Mouse (Mus musculus) limb, embryonic 15.5 days (tissue): ENCODE data around the gene Ppp1r17. TPM values are rescaled to one million over a fixed set of nuclear protein-coding genes. Genes with fewer than 3 reads are reported as not detected.

Experiments used
- ATAC-seq: fragments of 200-750 bp; cut with Nextera tagmentation; 2 replicates; pipeline ENCODE4 v1.8.0; 2017; ENCODE audit warnings: low read depth, moderate TSS enrichment; ENCODE audit not compliant: insufficient number of reproducible peaks, low FRiP score, low TSS enrichment
- H3K27ac ChIP-seq: fragments of 300-500 bp; sonication (generic); 2 replicates; pipeline ENCODE4 v1.5.1; 2015; ENCODE audit warnings: moderate library complexity, mild to moderate bottlenecking, inconsistent platforms
- H3K27me3 ChIP-seq: fragments of 300-500 bp; sonication (generic); 2 replicates; pipeline ENCODE4 v1.6.1; 2015; ENCODE audit warnings: inconsistent platforms
- H3K36me3 ChIP-seq: fragments of 300-500 bp; sonication (generic); 2 replicates; pipeline ENCODE4 v1.6.1; 2015; ENCODE audit warnings: inconsistent platforms
- H3K4me1 ChIP-seq: fragments of 300-500 bp; sonication (generic); 2 replicates; pipeline ENCODE4 v1.6.1; 2015; ENCODE audit warnings: inconsistent platforms
- H3K4me2 ChIP-seq: fragments of 300-500 bp; sonication (generic); 2 replicates; pipeline ENCODE4 v1.6.1; 2015; ENCODE audit warnings: mild to moderate bottlenecking, inconsistent platforms
- H3K4me3 ChIP-seq: fragments of 300-500 bp; sonication (generic); 2 replicates; pipeline ENCODE4 v1.5.1; 2015; ENCODE audit warnings: mild to moderate bottlenecking, inconsistent platforms
- H3K9ac ChIP-seq: fragments of 300-500 bp; sonication (generic); 2 replicates; pipeline ENCODE4 v1.6.1; 2015; ENCODE audit warnings: inconsistent platforms
- H3K9me3 ChIP-seq: fragments of 300-500 bp; sonication (generic); 2 replicates; pipeline ENCODE4 v1.6.1; 2016; ENCODE audit warnings: inconsistent platforms
- WGBS: fragments of 180-500 bp; shearing (Covaris S2); methylation state at CpG from one replicate; pipeline ENCODE4 v1.1.7; 2015; 5-methylcytosine and 5-hydroxymethylcytosine counted together
- polyA plus RNA-seq: library from polyadenylated mRNA; unstranded; fragments of >200 nt; fragmentation: Nextera tagmentation; extraction: Ambion mirVana; gene quantifications from 2 replicates; pipeline ENCODE4 v1.2.1, GENCODE M21; 2015

Gene Ppp1r17
- polyA plus RNA-seq, result not detected in 2 replicates

DNA sequence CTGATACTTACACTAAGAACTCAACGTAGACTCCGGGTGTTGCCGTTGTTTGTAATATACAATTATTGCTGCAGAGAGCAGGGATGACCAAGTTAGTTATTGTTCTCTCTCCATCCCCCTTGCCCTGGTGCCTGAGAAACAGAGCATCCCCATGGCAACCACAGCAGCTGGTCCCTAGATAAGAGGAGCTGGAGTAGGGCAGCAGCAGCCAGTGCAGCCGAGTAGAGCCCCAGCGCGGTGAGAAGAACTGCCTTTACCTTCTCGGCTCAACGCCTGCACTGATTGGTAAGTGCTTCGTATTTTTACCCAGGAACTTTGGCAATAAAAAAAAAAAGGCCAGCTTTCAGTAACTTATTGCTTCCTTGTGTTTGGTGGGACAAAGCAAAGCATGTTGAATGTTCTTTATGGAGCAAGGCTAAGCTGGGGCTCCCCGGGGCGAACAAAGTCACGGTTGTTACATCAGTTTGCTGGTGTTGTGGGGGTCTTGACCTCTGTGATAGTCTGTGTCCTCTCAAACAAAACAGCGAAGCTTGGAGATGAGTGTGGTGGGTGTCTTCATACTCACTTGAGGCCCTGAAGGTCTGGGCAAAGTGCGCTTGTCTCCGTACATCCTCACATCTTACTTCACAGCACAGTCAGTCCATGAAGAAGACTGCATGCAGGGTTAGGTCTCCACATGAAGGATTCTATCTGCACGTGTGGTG lies at the start of gene Ppp1r17:
Gene Ppp1r17 (plus strand): TSS at position 207 of the 704 bp plus-strand sequence.
- Histone ChIP-seq H3K27ac (no peak within 1 kb of the TSS), H3K4me1 (no peaks in the 10 kb centered on the region), H3K4me2 (no peak within 1 kb of the TSS), H3K36me3 (no peaks in the 10 kb centered on the region), H3K9me3 (no peaks in the 10 kb centered on the region), H3K27me3 (no peaks in the 10 kb centered on the region), H3K9ac (no peak within 1 kb of the TSS), H3K4me3 (no peak within 1 kb of the TSS)
- no peak for ATAC-seq
- 68% methylated on average over 16 of the region's 16 CpGs for WGBS

DNA sequence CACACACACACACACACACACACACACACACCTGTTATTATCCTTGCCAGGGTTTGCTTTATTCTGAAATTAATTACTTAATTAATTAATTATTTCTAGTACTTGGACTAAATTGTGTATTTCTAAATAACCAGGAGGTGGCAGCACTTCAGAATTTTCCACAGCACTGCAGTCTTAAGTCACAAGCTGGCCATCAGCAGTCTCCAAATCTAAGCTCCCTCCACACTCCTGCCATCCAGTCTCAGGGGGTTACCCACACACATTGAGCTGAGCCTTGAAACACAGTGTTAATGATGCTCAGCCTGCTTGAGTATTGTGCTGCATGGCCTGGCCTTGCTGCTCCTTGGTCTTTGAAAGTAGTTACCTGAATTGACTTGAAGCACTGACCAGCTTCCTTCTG lies 44.3 kb upstream of the Ppp1r17 start:
- Histone ChIP-seq H3K36me3 (no peaks in the 10 kb centered on the region), H3K9me3 (no peaks in the 10 kb centered on the region), H3K9ac (no peak overlapping the region), H3K27ac (no peak overlapping the region), H3K4me1 (no peaks in the 10 kb centered on the region), H3K27me3 (no peaks in the 10 kb centered on the region), H3K4me2 (no peak overlapping the region), H3K4me3 (no peak overlapping the region)
- no peak for ATAC-seq

DNA sequence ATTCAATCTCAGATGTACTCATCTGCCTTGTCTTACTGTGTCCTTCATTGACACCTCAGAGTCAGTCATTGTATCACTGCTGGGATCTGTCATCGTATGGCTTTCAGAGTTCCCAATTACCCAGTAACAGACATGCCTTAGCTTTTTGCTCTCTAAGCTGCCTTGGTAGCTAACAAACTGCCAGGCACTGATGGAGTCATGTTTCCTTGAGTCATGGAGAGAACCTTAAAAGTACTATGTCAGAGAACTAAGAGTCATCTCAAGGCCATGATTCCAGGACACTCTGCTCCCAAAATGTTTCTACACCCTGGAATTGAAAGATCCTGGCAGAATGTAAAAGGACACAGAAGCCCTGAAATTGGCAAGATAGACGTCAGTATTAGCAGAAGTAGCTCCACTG lies 37.5 kb upstream of the Ppp1r17 start:
- no peak for ATAC-seq
- no peaks in the 10 kb centered on the region for H3K9me3 ChIP-seq
- H3K4me3 ChIP-seq, result no peak overlapping the region
- H3K36me3 ChIP-seq, result no peaks in the 10 kb centered on the region
- no peaks in the 10 kb centered on the region for H3K27me3 ChIP-seq
- no peaks in the 10 kb centered on the region for H3K4me1 ChIP-seq
- 66% methylated on average over 2 of the region's 2 CpGs for WGBS
- no peak overlapping the region for H3K4me2 ChIP-seq
- no peak overlapping the region for H3K27ac ChIP-seq
- no peak overlapping the region for H3K9ac ChIP-seq

DNA sequence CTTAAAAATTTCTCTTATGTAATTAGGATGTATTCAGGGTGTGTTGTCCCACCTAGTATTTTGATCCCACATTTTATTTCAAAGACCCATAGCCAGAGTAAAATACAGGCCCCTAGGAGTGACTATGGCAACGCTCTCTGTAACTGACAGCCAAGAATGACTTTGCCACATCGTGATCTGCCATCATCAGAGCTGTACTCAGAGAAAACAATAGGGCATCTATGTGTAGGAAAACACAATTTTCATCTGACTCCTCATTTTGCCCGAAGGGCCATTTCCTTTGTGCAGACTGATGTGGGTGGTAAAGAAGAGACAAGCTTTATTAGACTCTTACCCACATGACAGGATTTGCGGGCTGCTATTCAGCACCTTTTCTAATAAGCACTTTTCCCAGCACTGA lies 8.6 kb upstream of the Ppp1r17 start:
- 75% methylated on average over 4 of the region's 4 CpGs for WGBS

DNA sequence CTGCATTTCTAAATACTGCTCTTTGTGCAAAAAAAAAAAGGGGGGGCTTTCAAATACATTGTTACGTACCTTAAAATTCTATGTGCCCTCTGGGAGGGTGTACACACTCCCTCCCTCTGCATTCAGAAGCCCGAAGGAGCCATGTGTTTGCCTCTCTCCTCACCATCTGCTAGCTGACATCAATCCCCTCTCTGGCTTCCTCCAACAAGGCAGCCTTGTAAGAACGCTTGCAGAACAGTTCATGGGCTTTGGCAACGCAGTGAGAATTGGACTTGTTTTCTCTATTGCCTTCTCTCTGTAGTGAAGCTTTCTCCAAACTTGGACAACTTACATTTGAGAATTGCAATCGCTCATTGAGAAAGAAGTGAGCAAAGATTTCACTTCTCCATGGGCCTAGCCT lies 4.9 kb upstream of the Ppp1r17 start:
- Histone ChIP-seq H3K27me3 (no peaks in the 10 kb centered on the region), H3K36me3 (no peaks in the 10 kb centered on the region), H3K9ac (no peak overlapping the region), H3K27ac (no peak overlapping the region), H3K4me2 (no peak overlapping the region), H3K4me1 (no peaks in the 10 kb centered on the region), H3K9me3 (no peaks in the 10 kb centered on the region), H3K4me3 (no peak overlapping the region)
- WGBS, result 52% methylated on average over 5 of the region's 5 CpGs
- ATAC-seq, result no peak

More for the DNA sequence above, 8.6 kb upstream of the Ppp1r17 start:
- Histone ChIP-seq H3K9ac (no peak overlapping the region), H3K27me3 (no peaks in the 10 kb centered on the region), H3K4me3 (no peak overlapping the region), H3K4me2 (no peak overlapping the region), H3K36me3 (no peaks in the 10 kb centered on the region), H3K4me1 (no peaks in the 10 kb centered on the region), H3K27ac (no peak overlapping the region), H3K9me3 (no peaks in the 10 kb centered on the region)
- ATAC-seq, result no peak

DNA sequence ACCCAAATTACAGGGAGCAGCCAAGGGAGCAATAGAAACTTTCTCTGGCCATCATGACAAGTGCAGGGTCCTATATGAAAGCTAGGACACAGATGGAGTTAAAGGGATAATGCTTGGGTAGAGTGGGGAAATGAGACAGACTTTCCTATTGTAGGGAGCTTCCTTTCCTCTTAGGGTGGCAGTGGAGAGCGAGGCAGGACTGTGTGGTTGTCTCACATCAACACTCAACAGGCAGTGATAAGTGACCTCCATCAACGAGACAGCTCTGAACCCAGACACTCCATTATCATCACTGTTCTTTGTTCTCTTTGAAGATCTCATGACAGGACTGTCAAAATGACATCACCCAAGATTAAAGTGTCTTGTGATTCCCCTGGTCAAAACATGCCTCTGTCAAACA lies 2.3 kb downstream of the Ppp1r17 start:
- Histone ChIP-seq H3K9ac (no peak overlapping the region), H3K9me3 (no peaks in the 10 kb centered on the region), H3K4me2 (no peak overlapping the region), H3K4me1 (no peaks in the 10 kb centered on the region), H3K36me3 (no peaks in the 10 kb centered on the region), H3K27me3 (no peaks in the 10 kb centered on the region), H3K27ac (no peak overlapping the region), H3K4me3 (no peak overlapping the region)
- no peak for ATAC-seq
- WGBS, result 66% methylated on average over 2 of the region's 2 CpGs

DNA sequence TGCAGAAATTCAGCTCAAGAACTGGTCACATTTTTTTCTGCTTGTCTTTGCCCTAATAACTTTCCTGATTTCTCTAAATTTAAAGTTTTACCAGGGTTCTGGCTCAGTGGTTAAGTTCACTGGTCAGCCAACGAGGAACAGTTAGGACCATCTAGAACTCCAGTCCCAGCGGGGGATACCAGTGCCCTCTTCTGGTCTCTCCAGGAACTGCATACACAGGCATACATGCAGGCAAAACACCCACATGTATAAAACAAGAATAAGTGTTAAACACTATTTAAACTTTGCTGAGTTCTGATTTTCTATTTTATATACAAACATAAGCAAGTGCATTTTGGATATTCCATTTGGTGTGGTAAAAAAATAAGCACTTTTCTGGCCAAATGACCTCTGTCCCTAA lies 8.2 kb downstream of the Ppp1r17 start:
- Histone ChIP-seq H3K4me3 (no peak overlapping the region), H3K4me1 (no peaks in the 10 kb centered on the region; the same call in 1 of the 2 replicates), H3K9ac (no peak overlapping the region), H3K36me3 (no peaks in the 10 kb centered on the region), H3K4me2 (no peak overlapping the region), H3K9me3 (no peaks in the 10 kb centered on the region), H3K27me3 (no peaks in the 10 kb centered on the region), H3K27ac (no peak overlapping the region)
- no peak for ATAC-seq
- 63% methylated on average over 2 of the region's 2 CpGs for WGBS

DNA sequence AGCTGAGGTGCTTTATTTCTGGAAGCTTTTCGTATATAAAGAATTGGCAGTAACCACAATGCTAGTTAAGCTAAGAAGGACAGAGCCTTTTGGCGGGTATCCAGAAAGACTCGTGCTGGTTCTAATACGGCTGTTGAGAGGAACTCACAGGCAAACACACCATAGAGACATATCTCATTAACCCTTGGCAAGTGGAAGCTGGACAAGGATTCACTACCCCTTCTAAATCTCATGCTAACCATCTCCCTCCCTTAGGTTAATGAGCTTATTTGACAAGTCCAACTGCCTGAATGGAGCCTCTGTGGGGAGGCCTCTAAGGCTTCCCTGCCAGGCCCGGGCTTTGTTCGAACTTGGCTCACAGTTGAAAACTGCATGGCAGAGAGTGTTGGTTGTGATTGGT lies 10.0 kb downstream of the Ppp1r17 start:
- no peak for ATAC-seq
- Histone ChIP-seq H3K4me3 (no peak overlapping the region), H3K27me3 (no peaks in the 10 kb centered on the region), H3K9ac (no peak overlapping the region), H3K4me2 (no peak overlapping the region), H3K36me3 (no peaks in the 10 kb centered on the region), H3K4me1 (no peaks in the 10 kb centered on the region; the same call in 1 of the 2 replicates), H3K27ac (no peak overlapping the region), H3K9me3 (no peaks in the 10 kb centered on the region)
- 56% methylated on average over 6 of the region's 6 CpGs for WGBS

DNA sequence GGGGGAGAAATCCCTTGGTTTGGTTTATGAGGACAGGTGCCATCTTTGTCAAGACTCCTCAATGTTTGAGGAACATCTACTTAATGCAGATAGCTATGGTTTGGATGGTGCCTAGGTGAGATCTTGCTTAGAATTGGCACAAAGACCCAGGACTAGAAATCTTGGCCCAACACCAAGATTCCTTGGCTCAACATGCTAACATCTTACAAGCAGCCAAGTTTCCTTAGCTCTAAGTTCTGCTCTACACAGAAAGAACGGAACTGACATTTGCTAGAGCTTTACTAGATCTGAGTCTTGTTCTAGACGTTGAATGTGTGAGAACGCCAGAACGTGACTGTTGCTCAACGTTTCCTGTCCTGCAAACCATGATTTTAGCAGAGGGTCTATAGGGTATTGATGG lies 10.7 kb downstream of the Ppp1r17 start:
- 67% methylated on average over 5 of the region's 5 CpGs for WGBS
- H3K4me2 ChIP-seq, result no peak overlapping the region

DNA sequence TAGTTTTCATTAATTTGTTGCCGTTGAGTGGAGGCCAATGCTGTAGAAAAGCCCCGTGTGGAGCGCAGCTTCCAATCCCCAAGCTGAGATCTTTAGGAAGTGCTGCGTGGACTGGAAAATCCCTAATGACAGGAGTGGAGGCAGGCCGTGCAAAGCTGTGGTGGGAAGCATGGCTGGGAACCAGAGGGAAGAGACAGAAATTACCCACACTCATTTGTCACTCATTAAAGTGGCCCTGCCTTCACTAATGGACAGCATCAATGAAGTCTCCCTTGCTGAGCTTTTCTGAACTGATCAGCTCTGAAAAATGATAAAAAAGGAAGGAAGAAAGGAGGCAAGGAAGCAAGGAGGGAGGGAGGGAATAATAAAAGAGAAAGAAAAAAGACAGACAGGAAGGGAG lies 12.7 kb downstream of the Ppp1r17 start:
- Histone ChIP-seq H3K9me3 (no peaks in the 10 kb centered on the region), H3K9ac (no peak overlapping the region), H3K27ac (no peak overlapping the region), H3K27me3 (no peaks in the 10 kb centered on the region), H3K4me3 (no peak overlapping the region), H3K36me3 (no peaks in the 10 kb centered on the region), H3K4me1 (no peaks in the 10 kb centered on the region; the same call in 1 of the 2 replicates), H3K4me2 (no peak overlapping the region)
- no peak for ATAC-seq
- WGBS, result 37% methylated on average over 5 of the region's 5 CpGs

More for the DNA sequence above, 10.7 kb downstream of the Ppp1r17 start:
- H3K9ac ChIP-seq, result no peak overlapping the region
- no peaks in the 10 kb centered on the region for H3K36me3 ChIP-seq
- H3K4me1 ChIP-seq, result no peaks in the 10 kb centered on the region; the same call in 1 of the 2 replicates
- no peak for ATAC-seq
- no peaks in the 10 kb centered on the region for H3K9me3 ChIP-seq
- H3K4me3 ChIP-seq, result no peak overlapping the region
- no peak overlapping the region for H3K27ac ChIP-seq
- no peaks in the 10 kb centered on the region for H3K27me3 ChIP-seq

DNA sequence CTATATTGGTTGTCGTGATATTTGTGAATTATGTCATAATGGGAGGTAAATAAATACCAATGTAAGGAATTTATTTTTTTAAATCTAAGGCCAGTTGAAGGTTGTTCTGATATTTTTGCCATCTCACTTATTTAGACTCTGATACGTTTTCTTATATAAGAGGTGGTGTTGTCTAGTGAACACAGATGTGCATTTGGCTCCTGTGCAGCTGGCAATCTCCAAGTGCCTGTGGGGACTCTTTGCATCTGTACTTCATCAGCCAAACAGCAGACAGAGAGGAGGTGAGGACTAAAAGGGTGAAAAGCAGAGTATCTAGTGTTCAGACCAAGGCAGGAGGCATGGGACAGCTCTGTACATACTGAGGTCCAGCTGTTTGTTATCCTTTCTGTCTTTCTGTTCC lies 14.9 kb downstream of the Ppp1r17 start:
- Histone ChIP-seq H3K36me3 (no peaks in the 10 kb centered on the region), H3K4me1 (no peaks in the 10 kb centered on the region; the same call in 1 of the 2 replicates), H3K27me3 (no peaks in the 10 kb centered on the region), H3K27ac (no peak overlapping the region), H3K9me3 (no peaks in the 10 kb centered on the region), H3K4me3 (no peak overlapping the region), H3K9ac (no peak overlapping the region), H3K4me2 (no peak overlapping the region)
- no peak for ATAC-seq
- 54% methylated on average over 2 of the region's 2 CpGs for WGBS

DNA sequence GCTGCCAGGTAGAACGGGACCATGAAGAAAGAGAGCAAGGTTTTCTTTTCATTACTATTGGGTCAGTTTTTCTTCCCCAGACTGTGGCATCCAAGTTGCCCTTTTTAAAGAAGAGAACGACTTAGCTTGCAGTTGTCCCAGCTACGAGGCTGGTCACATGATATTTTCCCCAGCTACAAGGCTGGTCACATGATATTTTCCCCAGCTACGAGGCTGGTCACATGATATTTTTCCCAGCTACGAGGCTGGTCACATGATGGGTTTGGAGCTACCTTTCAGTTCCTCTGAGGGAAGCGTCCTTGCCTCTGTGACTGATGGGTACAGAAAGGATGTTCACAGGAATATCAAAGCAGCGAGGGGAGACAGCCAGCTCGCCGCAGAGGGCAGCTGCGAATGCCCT lies 17.8 kb downstream of the Ppp1r17 start:
- Histone ChIP-seq H3K27ac (no peak overlapping the region), H3K4me3 (no peak overlapping the region), H3K9ac (no peak overlapping the region), H3K36me3 (no peaks in the 10 kb centered on the region), H3K27me3 (no peaks in the 10 kb centered on the region), H3K4me1 (no peaks in the 10 kb centered on the region), H3K9me3 (no peaks in the 10 kb centered on the region), H3K4me2 (no peak overlapping the region)
- WGBS, result 76% methylated on average over 10 of the region's 10 CpGs
- ATAC-seq, result no peak
